Mouse (Mus musculus) hindlimb bud, embryonic 11.5 days (tissue): ENCODE results near the gene Dhdh.
"Not testable (repeated sequence)": the region's sequence is repeated elsewhere in the genome, so short reads cannot be mapped to it uniquely, and the experiment has no call there.

Experiments
- DNase-seq: peaks from one replicate; pipeline ENCODE4 v3.0.0-alpha.2; 2012; ENCODE audit warnings: low read depth, low spot score; ENCODE audit errors: extremely low spot score

Dhdh gene

GRCm38 (mm10) chr7:45475291-45475969, 13.2 kb downstream of the Dhdh start:
- no peak for DNase-seq

- no peak for DNase-seq
Measured at GRCm38 (mm10) chr7:45470869-45471268, 17.7 kb downstream of the Dhdh start.

- DNase-seq, result no peak
Measured at GRCm38 (mm10) chr7:45467090-45467670, 21.4 kb downstream of the Dhdh start.

- DNase-seq, result peak; percentile 79
Measured at GRCm38 (mm10) chr7:45466283-45467089, 22.1 kb downstream of the Dhdh start, which contains the start of gene Bax. Gene Bax, minus strand, starts transcription at chr7:45466898.

GRCm38 (mm10) chr7:45465549-45465948, 23.1 kb downstream of the Dhdh start:
- no peak for DNase-seq

- no peak for DNase-seq
Measured at GRCm38 (mm10) chr7:45465112-45465511, 23.5 kb downstream of the Dhdh start.

- no peak for DNase-seq
Measured at GRCm38 (mm10) chr7:45463987-45464778, 24.4 kb downstream of the Dhdh start.

GRCm38 (mm10) chr7:45462868-45463267, 25.7 kb downstream of the Dhdh start:
- not testable (repeated sequence) for DNase-seq

- no peak for DNase-seq
Measured at GRCm38 (mm10) chr7:45462325-45462724, 26.3 kb downstream of the Dhdh start.

GRCm38 (mm10) chr7:45461781-45462180, 26.8 kb downstream of the Dhdh start:
- no peak for DNase-seq

- no peak for DNase-seq
Measured at GRCm38 (mm10) chr7:45461326-45461725, 27.3 kb downstream of the Dhdh start.

GRCm38 (mm10) chr7:45460860-45461314, 27.7 kb downstream of the Dhdh start:
- no peak for DNase-seq

GRCm38 (mm10) chr7:45460377-45460776, 28.2 kb downstream of the Dhdh start:
- DNase-seq, result no peak

GRCm38 (mm10) chr7:45459564-45460140, 29.0 kb downstream of the Dhdh start, which contains the start of gene Ftl1:
Gene Ftl1, minus strand, starts transcription at chr7:45459884.
- DNase-seq, result peak; percentile 93

- DNase-seq, result no peak
Measured at GRCm38 (mm10) chr7:45458748-45459563, 29.6 kb downstream of the Dhdh start.

GRCm38 (mm10) chr7:45457204-45458060, 31.2 kb downstream of the Dhdh start:
- no peak for DNase-seq

GRCm38 (mm10) chr7:45456721-45457203, 31.8 kb downstream of the Dhdh start:
- no peak for DNase-seq

GRCm38 (mm10) chr7:45455932-45456696, 32.5 kb downstream of the Dhdh start:
- DNase-seq, result no peak
